Mouse (Mus musculus): Measurements from ENCODE around the gene 1700001F09Rik. TPM values are rescaled to one million over a fixed set of nuclear protein-coding genes. Genes with fewer than 3 reads are reported as not detected.

1700001F09Rik gene
- polyA plus RNA-seq (2015; fragmentation: Illumina TruSeq; extraction: RNeasy Lipid Tissue Mini Kit (QIAGEN cat#74804); ENCODE audit: insufficient read depth, low replicate concordance): not detected

GRCm38 (mm10) chr14:43347711-43348110 is at the start of gene 1700001F09Rik:
1700001F09Rik (minus strand) TSS chr14:43347811.

GRCm38 (mm10) chr14:43293503-43293902 is 54.1 kb downstream of the 1700001F09Rik start, which contains the start of gene Gm8127:
Gm8127 (minus strand) TSS chr14:43293832.

Other genes with a start within 250 kb of the 1700001F09Rik start
- not detected for gene Gm8104, start 247.2 kb downstream of the 1700001F09Rik start, polyA plus RNA-seq (2015; fragmentation: Illumina TruSeq; extraction: RNeasy Lipid Tissue Mini Kit (QIAGEN cat#74804); ENCODE audit: insufficient read depth, low replicate concordance)
- not detected for gene Gm7233, start 167.9 kb downstream of the 1700001F09Rik start, polyA plus RNA-seq (2015; fragmentation: Illumina TruSeq; extraction: RNeasy Lipid Tissue Mini Kit (QIAGEN cat#74804); ENCODE audit: insufficient read depth, low replicate concordance)
- gene Gm8122, start 112.5 kb downstream of the 1700001F09Rik start, polyA plus RNA-seq (2015; fragmentation: Illumina TruSeq; extraction: RNeasy Lipid Tissue Mini Kit (QIAGEN cat#74804); ENCODE audit: insufficient read depth, low replicate concordance): not detected
- not detected for gene Gm8126, start 89.2 kb downstream of the 1700001F09Rik start, polyA plus RNA-seq (2015; fragmentation: Illumina TruSeq; extraction: RNeasy Lipid Tissue Mini Kit (QIAGEN cat#74804); ENCODE audit: insufficient read depth, low replicate concordance)
- gene Gm9732, start 72.8 kb downstream of the 1700001F09Rik start, polyA plus RNA-seq (2015; fragmentation: Illumina TruSeq; extraction: RNeasy Lipid Tissue Mini Kit (QIAGEN cat#74804); ENCODE audit: insufficient read depth, low replicate concordance): not detected
- gene Gm8127, start 54.0 kb downstream of the 1700001F09Rik start, polyA plus RNA-seq (2015; fragmentation: Illumina TruSeq; extraction: RNeasy Lipid Tissue Mini Kit (QIAGEN cat#74804); ENCODE audit: insufficient read depth, low replicate concordance): not detected
- not detected for gene Gm8138, start 68.5 kb upstream of the 1700001F09Rik start, polyA plus RNA-seq (2015; fragmentation: Illumina TruSeq; extraction: RNeasy Lipid Tissue Mini Kit (QIAGEN cat#74804); ENCODE audit: insufficient read depth, low replicate concordance)
- gene Gm5799, start 195.8 kb upstream of the 1700001F09Rik start, polyA plus RNA-seq (2015; fragmentation: Illumina TruSeq; extraction: RNeasy Lipid Tissue Mini Kit (QIAGEN cat#74804); ENCODE audit: insufficient read depth, low replicate concordance): not detected
- not detected for gene Gm17654, start 231.3 kb upstream of the 1700001F09Rik start, polyA plus RNA-seq (2015; fragmentation: Illumina TruSeq; extraction: RNeasy Lipid Tissue Mini Kit (QIAGEN cat#74804); ENCODE audit: insufficient read depth, low replicate concordance)